Mouse (Mus musculus): ENCODE results near the gene Dclk2. TPM values are rescaled to one million over a fixed set of nuclear protein-coding genes. Genes with fewer than 3 reads are reported as not detected.

Dclk2 gene
- polyA plus RNA-seq, 1 experiment from 2014 or later = 4.0 TPM

DNA sequence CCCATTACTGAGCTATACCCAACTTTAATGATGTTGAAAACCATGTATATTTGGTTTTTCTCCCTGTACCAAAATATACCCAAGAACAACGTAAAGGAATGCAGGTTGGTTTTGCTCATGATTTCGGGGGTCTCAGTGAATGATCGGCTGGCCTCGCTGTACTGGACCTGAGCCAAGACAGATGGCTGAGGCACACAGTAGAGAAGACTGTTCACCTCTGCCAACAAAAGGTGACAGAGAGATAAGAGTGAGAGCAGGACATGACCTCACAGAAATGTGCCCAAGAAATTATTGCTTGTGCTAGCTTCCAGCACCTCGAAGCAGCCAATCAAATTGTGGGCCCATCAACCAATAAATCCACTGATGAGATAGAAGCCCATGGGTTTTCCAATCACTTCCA is 22.3 kb downstream of the Dclk2 start:
- Histone ChIP-seq H3K4me3 (ENCODE audit: low read length) (no peak overlapping the region), H3K4me1 (ENCODE audit: insufficient read depth, low read length) (0 out of 2 replicates have a peak, but pooled peaks cover 2% of the 10 kb centered on the region), H3K9ac (replicated peaks; ENCODE audit: low read length) (no peak overlapping the region), H3K36me3 (ENCODE audit: insufficient read depth, low read length) (no peaks in the 10 kb centered on the region), H3K27ac (ENCODE audit: low read length) (no peak overlapping the region), H3K4me2 (replicated peaks; ENCODE audit: low read depth, low read length) (no peak overlapping the region), H3K27me3 (ENCODE audit: insufficient read depth, low read length) (no peaks in the 10 kb centered on the region), H3K9me3 (ENCODE audit: low read length) (no peaks in the 10 kb centered on the region)
- ATAC-seq (ENCODE audit: low FRiP score, low TSS enrichment) = no peak
- 91% methylated on average over 5 of the region's 5 CpGs for WGBS

DNA sequence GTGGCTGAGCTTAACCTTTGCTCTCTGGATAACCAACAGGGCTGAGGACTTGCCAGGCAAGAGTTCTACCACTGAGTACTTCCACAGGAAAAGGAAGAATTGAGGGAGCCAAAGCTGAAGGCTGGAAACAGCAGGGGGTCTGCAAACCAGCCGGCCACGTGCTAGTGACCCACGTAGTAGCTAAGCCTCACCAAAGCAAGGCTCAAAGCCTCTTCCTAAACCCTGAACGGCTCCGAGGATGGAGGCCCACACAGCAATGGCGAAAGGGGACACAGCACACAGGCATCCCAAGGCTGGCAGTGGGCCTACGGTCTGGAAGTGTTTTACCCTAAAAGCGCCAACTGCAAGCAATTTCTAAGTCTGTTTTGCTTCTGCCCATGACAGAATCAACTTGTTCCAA is 23.1 kb downstream of the Dclk2 start:
- ATAC-seq (ENCODE audit: low FRiP score, low TSS enrichment) = no peak
- Histone ChIP-seq H3K36me3 (ENCODE audit: insufficient read depth, low read length) (no peaks in the 10 kb centered on the region), H3K4me3 (ENCODE audit: low read length) (no peak overlapping the region), H3K9me3 (ENCODE audit: low read length) (no peaks in the 10 kb centered on the region), H3K9ac (replicated peaks; ENCODE audit: low read length) (no peak overlapping the region), H3K27ac (ENCODE audit: low read length) (no peak overlapping the region), H3K4me2 (replicated peaks; ENCODE audit: low read depth, low read length) (no peak overlapping the region), H3K4me1 (ENCODE audit: insufficient read depth, low read length) (0 out of 2 replicates have a peak, but pooled peaks cover 2% of the 10 kb centered on the region), H3K27me3 (ENCODE audit: insufficient read depth, low read length) (no peaks in the 10 kb centered on the region)
- WGBS = 76% methylated on average over 8 of the region's 8 CpGs

DNA sequence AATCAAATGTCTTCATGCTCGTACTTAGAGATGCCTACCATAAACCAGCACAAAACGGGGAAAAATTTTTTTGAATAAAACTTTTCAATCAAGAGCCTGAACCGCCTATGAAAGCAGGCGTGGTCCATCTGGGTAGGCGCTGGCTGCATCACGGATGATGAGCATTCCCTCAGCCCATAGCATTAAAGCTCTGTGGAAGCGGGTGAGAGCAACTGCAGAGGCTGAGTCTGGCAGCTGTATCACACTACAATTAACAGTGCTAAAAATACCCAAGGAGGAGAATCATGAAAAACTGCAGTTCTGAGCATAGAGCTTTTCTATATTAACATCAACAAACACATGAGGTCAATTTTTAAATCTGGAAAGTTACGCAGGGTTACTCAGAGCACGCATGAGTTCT is 23.6 kb downstream of the Dclk2 start:
- Histone ChIP-seq H3K4me1 (ENCODE audit: insufficient read depth, low read length) (0 out of 2 replicates have a peak, but pooled peaks cover 2% of the 10 kb centered on the region), H3K27me3 (ENCODE audit: insufficient read depth, low read length) (no peaks in the 10 kb centered on the region), H3K4me3 (ENCODE audit: low read length) (no peak overlapping the region), H3K36me3 (ENCODE audit: insufficient read depth, low read length) (no peaks in the 10 kb centered on the region), H3K9ac (replicated peaks; ENCODE audit: low read length) (no peak overlapping the region), H3K4me2 (replicated peaks; ENCODE audit: low read depth, low read length) (no peak overlapping the region), H3K27ac (ENCODE audit: low read length) (no peak overlapping the region), H3K9me3 (ENCODE audit: low read length) (no peaks in the 10 kb centered on the region)
- ATAC-seq (ENCODE audit: low FRiP score, low TSS enrichment) = no peak
- 85% methylated on average over 9 of the region's 9 CpGs for WGBS

DNA sequence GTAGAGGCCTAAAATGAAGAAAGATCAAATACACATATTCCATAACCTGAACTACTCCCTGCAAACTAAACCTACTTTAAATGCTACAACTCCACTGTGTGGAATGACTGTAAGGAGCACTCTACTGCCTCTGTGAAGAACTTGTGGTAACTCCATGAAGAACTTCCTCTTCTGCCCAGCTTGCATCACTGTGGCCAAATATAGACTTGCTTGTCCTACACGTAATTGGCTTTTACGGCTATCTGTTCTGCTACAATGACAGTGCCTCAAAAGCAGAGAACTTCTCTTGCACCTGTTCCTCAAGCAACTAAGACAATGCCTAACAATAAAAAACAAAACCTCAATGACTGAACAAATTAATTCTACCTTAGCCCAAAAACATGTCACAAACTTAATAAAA is 26.2 kb downstream of the Dclk2 start:
- Histone ChIP-seq H3K9me3 (ENCODE audit: low read length) (no peaks in the 10 kb centered on the region), H3K9ac (replicated peaks; ENCODE audit: low read length) (no peak overlapping the region), H3K27ac (ENCODE audit: low read length) (no peak overlapping the region), H3K4me2 (replicated peaks; ENCODE audit: low read depth, low read length) (no peak overlapping the region), H3K27me3 (ENCODE audit: insufficient read depth, low read length) (no peaks in the 10 kb centered on the region), H3K4me1 (ENCODE audit: insufficient read depth, low read length) (0 out of 2 replicates have a peak, but pooled peaks cover 2% of the 10 kb centered on the region), H3K36me3 (ENCODE audit: insufficient read depth, low read length) (no peaks in the 10 kb centered on the region), H3K4me3 (ENCODE audit: low read length) (no peak overlapping the region)
- WGBS = 84% methylated on average over 2 of the region's 2 CpGs
- no peak for ATAC-seq (ENCODE audit: low FRiP score, low TSS enrichment)

DNA sequence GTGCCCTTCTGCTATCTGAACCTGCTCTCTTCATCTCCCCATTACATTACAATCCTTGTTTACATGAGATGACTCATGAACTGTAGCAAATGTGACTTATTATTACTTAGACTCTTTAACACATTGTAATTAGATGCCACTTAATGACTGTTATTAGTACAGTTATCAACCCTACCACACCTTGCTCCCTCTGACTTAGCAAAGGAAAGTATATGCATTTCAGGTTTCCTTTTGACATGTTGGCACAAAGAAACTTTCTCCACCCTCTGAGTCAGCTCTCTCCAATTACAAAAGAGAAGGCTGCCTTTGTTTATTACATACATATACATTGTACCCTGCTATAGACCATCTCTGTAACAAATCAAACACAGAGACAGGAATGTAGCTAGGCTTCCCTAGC is 33.1 kb downstream of the Dclk2 start:
- Histone ChIP-seq H3K27ac (ENCODE audit: low read length) (no peak overlapping the region), H3K4me2 (replicated peaks; ENCODE audit: low read depth, low read length) (no peak overlapping the region), H3K4me3 (ENCODE audit: low read length) (no peak overlapping the region), H3K36me3 (ENCODE audit: insufficient read depth, low read length) (no peaks in the 10 kb centered on the region), H3K9ac (replicated peaks; ENCODE audit: low read length) (no peak overlapping the region), H3K27me3 (ENCODE audit: insufficient read depth, low read length) (no peaks in the 10 kb centered on the region), H3K9me3 (ENCODE audit: low read length) (0 out of 2 replicates have a peak, but pooled peaks cover 5% of the 10 kb centered on the region), H3K4me1 (ENCODE audit: insufficient read depth, low read length) (no peaks in the 10 kb centered on the region)
- no peak for ATAC-seq (ENCODE audit: low FRiP score, low TSS enrichment)

DNA sequence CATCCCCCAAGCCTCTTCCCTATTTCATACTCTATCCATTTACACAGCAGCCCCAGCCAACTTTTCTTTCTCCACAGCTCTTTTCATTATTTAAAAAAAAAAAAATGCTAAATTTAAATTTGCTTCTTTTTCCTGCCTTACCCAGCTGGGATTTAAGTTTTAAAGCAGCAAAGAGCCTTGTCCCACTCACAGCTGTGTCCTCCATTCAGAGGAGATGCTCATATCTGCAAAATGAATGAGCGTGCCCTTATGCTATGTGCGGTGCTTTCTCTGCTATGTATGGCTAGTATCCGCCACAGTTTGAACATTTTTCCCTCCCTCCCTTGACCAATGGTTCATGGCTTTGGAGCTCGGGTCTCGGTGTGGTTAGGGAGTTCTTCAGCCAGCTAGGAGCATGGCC is 35.5 kb downstream of the Dclk2 start:
- H3K4me2 ChIP-seq (replicated peaks; ENCODE audit: low read depth, low read length) = no peak overlapping the region
- no peaks in the 10 kb centered on the region for H3K36me3 ChIP-seq (ENCODE audit: insufficient read depth, low read length)
- no peak overlapping the region for H3K4me3 ChIP-seq (ENCODE audit: low read length)
- H3K9ac ChIP-seq (replicated peaks; ENCODE audit: low read length) = no peak overlapping the region
- no peaks in the 10 kb centered on the region for H3K27me3 ChIP-seq (ENCODE audit: insufficient read depth, low read length)
- no peaks in the 10 kb centered on the region for H3K4me1 ChIP-seq (ENCODE audit: insufficient read depth, low read length)
- no peak overlapping the region for H3K27ac ChIP-seq (ENCODE audit: low read length)
- H3K9me3 ChIP-seq (ENCODE audit: low read length) = 0 out of 2 replicates have a peak, but pooled peaks cover 5% of the 10 kb centered on the region
- no peak for ATAC-seq (ENCODE audit: low FRiP score, low TSS enrichment)
- WGBS = 95% methylated on average over 5 of the region's 5 CpGs

DNA sequence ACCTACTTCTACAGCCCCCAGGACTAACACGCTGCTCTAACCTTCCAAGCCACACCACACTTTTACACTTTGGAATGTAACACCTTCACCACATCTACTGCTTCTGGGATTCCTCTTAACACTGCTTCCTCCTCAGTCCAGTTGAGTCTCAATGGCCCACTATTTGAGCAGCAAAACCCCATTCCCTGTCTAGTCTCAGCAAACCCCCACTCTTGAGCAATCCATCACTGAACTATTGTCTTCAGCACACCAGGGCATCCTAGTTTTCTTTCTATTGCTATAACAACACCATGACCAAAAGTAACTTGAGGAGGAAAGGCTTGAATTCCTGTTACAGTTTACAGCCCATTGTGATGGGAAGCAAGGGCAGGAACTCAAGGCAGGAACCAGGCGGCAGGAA is 36.2 kb downstream of the Dclk2 start:
- Histone ChIP-seq H3K27ac (ENCODE audit: low read length) (no peak overlapping the region), H3K4me1 (ENCODE audit: insufficient read depth, low read length) (no peaks in the 10 kb centered on the region), H3K9ac (replicated peaks; ENCODE audit: low read length) (no peak overlapping the region), H3K9me3 (ENCODE audit: low read length) (0 out of 2 replicates have a peak, but pooled peaks cover 5% of the 10 kb centered on the region), H3K4me2 (replicated peaks; ENCODE audit: low read depth, low read length) (no peak overlapping the region), H3K36me3 (ENCODE audit: insufficient read depth, low read length) (no peaks in the 10 kb centered on the region), H3K4me3 (ENCODE audit: low read length) (no peak overlapping the region), H3K27me3 (ENCODE audit: insufficient read depth, low read length) (no peaks in the 10 kb centered on the region)
- ATAC-seq (ENCODE audit: low FRiP score, low TSS enrichment) = no peak
- 76% methylated on average over 2 of the region's 2 CpGs for WGBS

DNA sequence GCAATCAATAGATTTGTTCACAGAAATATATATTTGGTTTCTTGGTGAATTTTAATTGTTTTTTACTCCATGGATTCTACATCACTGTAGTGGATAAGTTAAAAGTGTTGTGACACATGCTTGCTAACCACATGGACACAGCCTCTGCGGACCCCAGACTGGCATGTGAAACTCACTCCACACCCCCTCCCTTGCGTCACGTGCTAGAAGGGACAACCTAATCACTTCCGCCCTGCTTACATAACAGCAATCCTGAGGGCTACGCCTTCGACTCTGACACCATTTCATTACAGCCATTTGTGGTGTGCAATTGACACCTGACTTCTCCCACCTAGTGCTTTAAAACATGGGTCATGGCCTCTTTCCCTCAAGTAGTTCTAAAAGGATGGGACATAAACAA is 36.7 kb downstream of the Dclk2 start:
- no peak overlapping the region for H3K9ac ChIP-seq (replicated peaks; ENCODE audit: low read length)
- no peak for ATAC-seq (ENCODE audit: low FRiP score, low TSS enrichment)
- no peak overlapping the region for H3K4me2 ChIP-seq (replicated peaks; ENCODE audit: low read depth, low read length)
- H3K4me1 ChIP-seq (ENCODE audit: insufficient read depth, low read length) = no peaks in the 10 kb centered on the region
- H3K9me3 ChIP-seq (ENCODE audit: low read length) = 0 out of 2 replicates have a peak, but pooled peaks cover 5% of the 10 kb centered on the region
- no peaks in the 10 kb centered on the region for H3K36me3 ChIP-seq (ENCODE audit: insufficient read depth, low read length)
- no peak overlapping the region for H3K27ac ChIP-seq (ENCODE audit: low read length)
- H3K4me3 ChIP-seq (ENCODE audit: low read length) = no peak overlapping the region
- H3K27me3 ChIP-seq (ENCODE audit: insufficient read depth, low read length) = no peaks in the 10 kb centered on the region
- 55% methylated on average over 6 of the region's 6 CpGs for WGBS

DNA sequence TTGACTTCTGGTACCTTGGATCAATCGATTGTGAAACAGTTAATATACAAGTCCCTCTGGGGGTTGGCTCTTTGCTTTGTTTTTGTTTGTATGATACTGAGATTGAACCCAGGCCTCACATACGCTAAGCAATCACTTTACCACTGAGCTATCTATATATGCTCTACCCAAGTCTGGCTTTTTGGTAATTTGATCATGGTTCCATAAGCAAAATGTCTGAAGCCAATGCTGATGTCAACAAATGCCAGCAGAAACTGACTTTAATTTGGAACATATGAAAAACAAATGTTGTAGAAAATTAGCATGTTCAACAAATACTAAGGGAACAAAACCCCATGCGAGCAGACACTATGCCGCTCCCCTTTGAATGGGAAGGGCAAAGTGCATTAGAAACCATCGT is 44.7 kb downstream of the Dclk2 start:
- Histone ChIP-seq H3K9ac (replicated peaks; ENCODE audit: low read length) (no peak overlapping the region), H3K4me2 (replicated peaks; ENCODE audit: low read depth, low read length) (no peak overlapping the region), H3K9me3 (ENCODE audit: low read length) (no peaks in the 10 kb centered on the region), H3K27me3 (ENCODE audit: insufficient read depth, low read length) (no peaks in the 10 kb centered on the region), H3K4me3 (ENCODE audit: low read length) (no peak overlapping the region), H3K4me1 (ENCODE audit: insufficient read depth, low read length) (no peaks in the 10 kb centered on the region), H3K36me3 (ENCODE audit: insufficient read depth, low read length) (no peaks in the 10 kb centered on the region), H3K27ac (ENCODE audit: low read length) (no peak overlapping the region)
- no peak for ATAC-seq (ENCODE audit: low FRiP score, low TSS enrichment)
- 80% methylated on average over 5 of the region's 5 CpGs for WGBS

DNA sequence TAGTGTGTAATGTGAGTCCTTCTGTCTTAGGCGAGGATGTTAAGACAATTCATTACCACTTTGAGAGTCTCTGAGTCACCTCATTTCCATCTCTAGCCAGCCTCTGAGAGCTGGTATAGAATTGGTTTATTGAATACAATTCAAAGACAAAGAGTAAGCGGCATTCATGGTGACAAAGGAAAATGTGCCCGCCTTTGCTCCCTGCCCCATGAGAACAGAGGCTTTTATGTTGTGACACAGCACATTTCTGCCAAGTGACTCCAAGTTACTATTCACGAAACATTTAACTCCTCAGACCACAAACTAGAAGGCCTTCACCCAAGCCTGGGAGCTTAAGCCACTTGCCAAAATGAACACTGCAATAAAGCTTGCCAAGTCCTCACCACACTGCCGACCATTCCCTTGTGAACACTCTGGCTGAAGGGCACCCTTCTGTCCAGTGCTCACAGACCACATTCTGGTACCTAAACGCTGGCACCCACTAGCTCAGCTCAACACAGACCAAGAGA is 47.5 kb downstream of the Dclk2 start:
- Histone ChIP-seq H3K4me1 (ENCODE audit: insufficient read depth, low read length) (no peaks in the 10 kb centered on the region), H3K4me2 (replicated peaks; ENCODE audit: low read depth, low read length) (no peak overlapping the region), H3K9me3 (ENCODE audit: low read length) (no peaks in the 10 kb centered on the region), H3K9ac (replicated peaks; ENCODE audit: low read length) (no peak overlapping the region), H3K4me3 (ENCODE audit: low read length) (no peak overlapping the region), H3K27ac (ENCODE audit: low read length) (no peak overlapping the region), H3K36me3 (ENCODE audit: insufficient read depth, low read length) (no peaks in the 10 kb centered on the region), H3K27me3 (ENCODE audit: insufficient read depth, low read length) (no peaks in the 10 kb centered on the region)
- no peak for ATAC-seq (ENCODE audit: low FRiP score, low TSS enrichment)
- 84% methylated on average over 6 of the region's 6 CpGs for WGBS

All from kidney, embryonic 16.5 days (tissue).